Mouse (Mus musculus): ENCODE data around the gene Il17d.

- no peak for TF ChIP-seq CTCF (IDR thresholded peaks at IDR 0.05; ENCODE audit: low read depth, low read length)
- TF ChIP-seq POLR2A (IDR thresholded peaks at IDR 0.05; ENCODE audit: borderline replicate concordance, low read depth, low read length): no peak
These were observed 20.8 kb upstream of the Il17d start for GRCm38 (mm10) chr14:57503729-57504128.
